18 mouse cellular contexts compared by ENCODE assay signal in the genomic region with DNA sequence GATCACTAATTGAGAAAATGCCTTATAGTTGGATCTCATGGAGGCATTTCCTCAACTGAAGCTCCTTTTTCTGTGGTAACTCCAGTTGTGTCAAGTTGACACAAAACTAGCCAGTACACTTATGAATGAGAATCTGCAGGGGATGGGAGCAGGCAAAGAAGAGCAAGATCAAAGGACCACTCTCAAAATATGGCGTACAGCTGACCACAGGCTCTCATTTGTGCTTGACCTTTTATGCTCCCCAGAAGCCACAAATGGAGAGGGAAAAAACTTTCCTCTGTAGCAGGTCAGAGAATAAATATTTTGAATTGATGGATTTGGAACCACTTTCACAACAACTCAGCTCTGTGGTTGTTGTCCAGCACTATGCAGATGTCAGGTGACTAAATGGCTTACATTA. TPM values are rescaled to one million over a fixed set of nuclear protein-coding genes. Genes with fewer than 3 reads are reported as not detected.
"Had no signal": no experiment of that assay in that cellular context is flagged by ENCODE, and none has a peak within 500 bp of the region (broad histone marks: within the 10 kb centered on the region; RNA-seq: fewer than 3 reads in every experiment).

No protein-coding gene starts in this region.

- DNase-seq: cerebellum, adult 8-10 months; cerebellum, adult 9-10 months; cerebellum, adult 9-11 months; cerebellum, postnatal 10 days; cerebellum, postnatal 14 days; cerebellum, postnatal 25 days; cerebellum, postnatal 36 days; embryo, embryonic 11 days; forebrain, postnatal 0 days; gastrocnemius, adult 2 months; gastrocnemius, postnatal 10 days; gastrocnemius, postnatal 14 days; gastrocnemius, postnatal 25 days; gastrocnemius, postnatal 36 days; heart, adult 18-20 months; heart, adult 2 months had no signal

RNA-seq across cellular contexts. Expression of a gene that starts 14.1 kb away (rescaled TPM):
- total RNA-seq: common myeloid progenitor, adult 5-6 weeks; granulocyte monocyte progenitor cell, adult 5-6 weeks had no signal
